Mouse (Mus musculus): ENCODE results near the gene Prim2.
A peak's percentile ranks its signal among the peaks of the same experiment; 100 is the strongest.

Gene Prim2

DNA sequence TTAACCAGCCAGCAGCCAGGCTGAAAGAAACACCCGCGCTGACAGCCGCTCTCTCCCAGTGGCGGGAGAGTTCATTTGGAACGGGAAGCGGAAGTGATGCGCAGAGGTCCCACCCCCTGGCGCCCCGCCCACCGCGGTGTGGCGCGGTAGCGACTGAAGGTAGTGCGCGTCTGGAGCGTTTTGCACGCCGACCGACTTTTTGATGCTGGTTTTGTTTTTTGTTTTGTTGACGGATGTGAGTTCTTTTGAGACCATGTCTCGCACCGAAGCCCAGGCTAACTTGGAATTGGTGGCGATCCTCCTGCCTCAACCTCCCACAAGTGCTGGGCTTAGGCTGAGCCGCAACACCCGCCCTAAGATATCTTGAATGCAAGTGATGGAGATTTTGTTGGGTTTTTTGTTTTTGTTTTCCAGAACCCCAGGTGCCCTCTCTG lies at the start of gene Prim2:
Gene Prim2, minus strand, starts transcription at position 88 of the 434 bp plus-strand sequence.
- DNase-seq, result peak; percentile 83

DNA sequence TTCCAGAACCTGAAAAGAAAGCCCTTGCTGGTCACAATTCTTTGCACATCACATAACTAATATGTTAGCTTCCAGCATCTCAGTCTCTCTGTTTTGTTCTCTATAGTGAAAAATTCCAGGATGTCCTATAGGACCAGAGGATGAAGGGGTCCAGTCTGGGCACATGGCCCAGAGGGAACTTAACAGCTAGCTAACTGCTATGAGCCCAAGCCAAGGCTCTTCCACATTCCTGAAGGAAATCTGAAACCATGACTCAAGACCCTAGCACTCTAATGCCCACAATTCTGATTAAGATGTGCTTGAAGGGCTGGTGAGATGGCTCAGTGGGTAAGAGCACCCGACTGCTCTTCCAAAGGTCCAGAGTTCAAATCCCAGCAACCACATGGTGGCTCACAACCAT lies 48.0 kb upstream of the Prim2 start:
- no peak for DNase-seq

DNA sequence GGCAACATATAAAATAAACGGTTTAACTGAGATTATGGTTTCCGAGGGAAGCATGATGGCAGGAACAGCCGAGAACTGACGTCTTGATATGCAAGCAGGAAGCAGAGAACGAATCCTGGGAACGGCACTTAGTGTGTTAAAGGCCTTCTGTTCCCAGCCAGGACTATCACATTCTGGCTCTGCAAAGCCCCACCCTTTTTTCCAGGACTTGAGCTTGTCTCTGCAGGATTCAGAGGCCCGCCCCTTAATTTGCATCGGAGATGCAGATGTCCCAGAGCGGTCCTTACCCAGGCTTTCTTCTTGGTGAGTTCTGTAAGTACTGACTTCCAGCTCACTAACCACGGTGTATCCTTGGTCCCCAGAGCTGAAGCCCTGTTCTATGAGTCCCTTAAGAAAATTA lies 45.2 kb upstream of the Prim2 start:
- DNase-seq, result no peak

GRCm38 (mm10) chr1:33712026-33712425 lies 42.4 kb upstream of the Prim2 start:
- no peak for DNase-seq

DNA sequence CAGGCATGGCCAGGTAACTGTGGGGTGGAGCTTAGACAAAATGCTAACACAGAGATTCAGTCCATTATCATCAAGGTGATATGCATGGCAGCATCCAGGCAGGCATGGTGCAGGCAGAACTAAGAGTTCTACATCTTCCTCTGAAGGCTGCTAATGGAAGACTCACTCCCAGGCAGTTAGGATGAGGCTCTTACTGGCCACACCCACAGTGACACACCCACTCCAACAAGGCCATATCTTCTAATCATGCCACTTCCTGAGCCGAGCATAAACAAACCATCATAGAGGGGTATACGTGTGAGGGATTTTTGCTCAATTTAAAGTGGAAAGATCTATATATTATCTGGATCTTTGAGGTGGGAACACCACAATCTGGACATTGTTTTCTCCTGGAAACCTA lies 40.0 kb upstream of the Prim2 start:
- no peak for DNase-seq

DNA sequence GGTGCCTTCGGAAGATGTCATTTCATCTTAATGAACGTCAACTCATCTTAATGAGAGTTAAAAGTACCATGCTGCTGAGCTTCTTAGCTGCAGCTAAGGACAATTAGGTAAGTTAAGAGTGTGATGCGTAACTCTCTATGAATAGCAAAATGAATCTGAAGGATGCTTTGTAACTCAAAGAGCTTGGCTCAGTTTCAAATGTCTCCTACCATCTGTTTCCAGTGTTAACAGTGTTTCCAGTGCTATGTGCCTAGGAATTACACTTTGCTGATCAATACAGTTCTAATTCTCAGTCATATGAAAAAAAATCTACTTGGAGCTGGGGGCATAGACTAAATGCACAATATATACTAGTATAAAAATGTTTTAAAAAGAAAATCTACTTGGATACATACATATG lies 31.6 kb upstream of the Prim2 start:
- DNase-seq, result no peak

DNA sequence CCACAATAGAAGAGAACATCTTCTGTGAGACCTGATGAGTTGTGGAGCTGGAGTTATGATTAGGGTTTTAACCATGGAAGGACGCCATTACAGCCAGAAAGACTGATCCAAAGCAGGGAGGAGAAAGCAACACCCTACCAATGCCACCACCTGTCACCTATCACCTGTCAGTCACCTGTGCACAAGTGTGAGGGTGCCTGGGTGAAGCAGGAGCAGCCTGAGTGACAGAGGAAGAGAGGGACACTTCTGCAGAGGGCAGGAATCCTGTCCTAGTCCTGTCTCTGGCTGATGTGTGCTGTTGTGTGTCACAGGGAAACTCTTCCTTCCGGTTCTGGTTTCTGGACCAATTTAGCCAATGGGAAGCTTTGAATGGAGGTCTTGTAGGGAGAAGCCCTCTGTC lies 26.4 kb upstream of the Prim2 start:
- no peak for DNase-seq

- no peak for DNase-seq
Measured at GRCm38 (mm10) chr1:33693893-33694292, 24.3 kb upstream of the Prim2 start.

GRCm38 (mm10) chr1:33690087-33690448 lies 20.5 kb upstream of the Prim2 start:
- DNase-seq, result no peak

DNA sequence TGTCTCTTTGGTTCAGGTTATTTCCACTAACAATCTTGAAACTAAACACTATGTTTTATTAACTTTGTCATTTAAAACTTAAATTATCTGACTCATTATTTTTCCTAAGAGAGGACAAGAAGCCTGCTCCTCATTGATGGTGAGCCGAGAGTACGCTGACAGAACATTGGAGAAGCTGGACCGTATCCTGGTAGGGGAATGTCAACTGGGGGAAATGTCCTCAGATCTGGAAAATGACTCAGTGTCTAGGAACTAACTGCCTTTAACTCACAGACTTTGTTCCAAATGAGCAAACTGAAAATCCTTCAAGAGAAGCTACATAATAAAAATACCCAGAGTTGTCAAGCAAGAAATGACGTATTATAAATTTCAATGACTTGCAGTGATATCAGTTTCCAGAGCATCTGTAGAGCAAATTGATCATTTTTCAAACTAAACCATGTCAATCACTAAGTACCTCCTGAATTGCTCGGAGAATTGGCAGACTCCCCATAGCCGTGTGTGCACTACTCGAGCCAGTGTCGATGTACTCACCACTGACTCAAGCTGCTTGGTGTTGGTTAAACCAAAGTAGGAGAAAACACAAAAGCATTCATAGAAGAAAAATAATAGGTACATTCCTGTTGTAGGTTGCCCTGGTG lies 20.0 kb upstream of the Prim2 start:
- no peak for DNase-seq

DNA sequence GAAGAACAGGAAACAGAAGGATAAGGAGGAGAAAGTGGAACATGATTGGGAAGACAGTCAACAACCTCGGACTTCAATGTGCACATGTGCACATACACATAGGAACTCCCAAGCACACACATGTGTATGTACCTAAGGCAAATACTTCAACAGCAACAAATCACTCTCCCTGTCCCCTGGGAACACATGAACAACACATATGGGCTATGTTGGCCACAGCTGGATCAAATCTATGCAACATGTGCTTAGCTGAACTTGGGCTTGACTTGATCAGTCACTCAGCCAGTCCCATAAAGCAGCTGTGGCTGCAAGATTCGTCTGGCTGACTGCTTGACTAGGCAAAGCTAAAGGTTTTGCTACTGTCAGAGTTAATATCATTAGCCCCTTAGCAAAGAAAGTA lies 19.2 kb upstream of the Prim2 start:
- DNase-seq, result no peak

GRCm38 (mm10) chr1:33684459-33684858 lies 14.9 kb upstream of the Prim2 start:
- DNase-seq, result no peak

DNA sequence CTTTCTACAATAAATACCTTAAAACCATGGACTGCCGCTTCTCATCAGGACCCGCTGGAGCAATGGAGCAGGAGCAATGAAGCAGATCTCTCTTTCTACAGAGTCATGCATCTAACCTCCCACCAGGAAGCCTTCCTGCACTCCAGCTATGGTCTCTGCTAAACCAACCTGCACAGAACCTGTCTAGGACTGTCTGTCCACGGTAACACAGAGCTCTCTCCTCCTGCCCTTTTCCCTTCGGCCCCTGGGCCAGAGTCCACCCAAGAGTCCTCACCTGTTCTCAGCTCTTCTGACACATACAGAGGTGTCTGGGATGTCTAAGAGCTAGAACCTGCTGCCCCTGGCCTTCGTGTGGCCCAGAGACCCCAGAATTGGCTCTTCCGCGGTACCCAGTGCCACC lies 11.3 kb upstream of the Prim2 start:
- DNase-seq, result no peak

GRCm38 (mm10) chr1:33680435-33680834 lies 10.8 kb upstream of the Prim2 start:
- DNase-seq, result no peak

GRCm38 (mm10) chr1:33673158-33673960 lies 3.8 kb upstream of the Prim2 start:
- no peak for DNase-seq

DNA sequence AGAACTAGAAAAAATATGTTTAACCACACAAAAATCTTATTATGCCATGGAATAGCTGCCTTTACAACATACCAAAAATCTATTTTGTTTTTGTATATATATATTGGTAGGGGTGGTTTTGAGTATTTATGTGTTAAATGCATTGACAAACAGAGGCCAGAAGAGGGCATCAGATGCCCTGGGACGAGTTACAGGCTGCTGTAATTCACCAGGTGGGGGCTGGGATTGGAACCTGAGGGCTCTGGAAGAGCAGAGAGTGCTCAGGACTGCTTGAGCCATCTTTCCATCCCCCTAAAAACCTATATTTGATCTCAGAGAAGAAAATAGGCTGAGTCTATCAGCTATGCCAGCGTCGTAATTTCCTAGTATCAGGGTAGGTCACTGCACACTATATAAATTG lies 2.9 kb upstream of the Prim2 start:
- DNase-seq, result peak; percentile 28

GRCm38 (mm10) chr1:33672083-33672482 lies 2.5 kb upstream of the Prim2 start:
- no peak for DNase-seq

GRCm38 (mm10) chr1:33671441-33671840 lies 1.8 kb upstream of the Prim2 start:
- no peak for DNase-seq

DNA sequence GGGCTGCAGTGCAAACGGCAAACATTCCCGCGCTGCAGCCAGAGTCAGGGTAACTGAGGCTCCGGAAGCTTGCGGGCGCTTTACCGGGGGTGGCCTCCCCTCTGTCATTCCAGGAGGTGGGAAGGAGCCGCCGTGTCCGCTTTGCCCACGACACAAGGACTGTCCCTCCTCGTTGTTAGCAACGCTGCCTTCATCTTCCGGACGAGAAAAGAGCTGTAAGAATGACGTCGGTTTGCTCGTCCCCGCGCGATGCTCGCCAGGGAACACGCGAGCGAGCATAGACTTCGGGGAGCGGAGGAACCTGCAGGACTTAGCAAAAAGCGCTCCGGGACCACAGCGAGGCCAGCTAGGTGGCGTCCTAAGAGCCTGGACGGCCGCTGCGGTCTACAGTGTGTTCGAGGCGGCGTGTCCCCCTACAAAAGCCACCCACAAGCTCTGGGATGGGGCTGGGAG lies 595 bp upstream of the Prim2 start:
- DNase-seq, result peak; percentile 73

DNA sequence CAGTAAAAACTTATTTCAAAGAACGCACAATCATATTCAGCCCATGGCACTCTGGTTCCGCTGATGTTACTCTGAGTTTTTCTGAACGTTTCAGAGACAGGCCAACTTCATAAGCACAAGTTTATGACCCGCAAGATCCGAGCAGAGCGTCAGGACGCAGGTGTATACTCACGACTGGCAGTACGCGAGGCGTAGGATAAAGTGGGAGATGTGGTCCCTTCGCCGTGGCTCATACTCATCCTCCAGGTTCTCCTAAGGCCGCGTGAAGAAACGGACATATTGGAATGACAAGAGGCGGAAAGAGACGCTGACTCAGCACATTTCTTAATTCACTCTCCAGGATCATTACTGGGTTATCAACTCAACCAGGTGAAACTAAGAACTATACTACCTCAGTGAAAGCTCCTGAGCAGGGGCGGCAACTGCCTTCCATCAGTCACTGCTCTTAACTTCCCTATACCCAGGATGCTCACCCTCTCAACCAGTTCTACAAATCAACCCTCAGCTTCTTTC lies 5.9 kb downstream of the Prim2 start:
- no peak for DNase-seq

DNA sequence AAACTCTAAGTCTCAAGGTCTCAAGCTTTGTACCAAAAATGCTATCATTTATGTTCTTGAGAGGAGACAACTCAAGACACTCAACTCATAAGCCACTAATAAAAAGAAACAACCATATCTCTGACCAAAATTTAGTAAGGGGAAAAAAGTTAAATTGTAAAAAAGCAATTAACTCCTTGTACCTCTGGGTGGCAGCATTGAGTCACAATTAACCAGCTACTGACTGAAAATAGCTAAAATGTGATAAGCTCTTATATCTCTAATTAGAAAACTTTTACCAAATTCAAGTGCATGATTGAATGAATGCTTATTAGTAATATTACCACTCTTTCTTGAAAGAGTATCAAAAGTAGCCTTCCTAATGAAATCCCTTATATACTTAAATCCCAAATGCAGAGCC lies 6.4 kb downstream of the Prim2 start:
- DNase-seq, result no peak

DNA sequence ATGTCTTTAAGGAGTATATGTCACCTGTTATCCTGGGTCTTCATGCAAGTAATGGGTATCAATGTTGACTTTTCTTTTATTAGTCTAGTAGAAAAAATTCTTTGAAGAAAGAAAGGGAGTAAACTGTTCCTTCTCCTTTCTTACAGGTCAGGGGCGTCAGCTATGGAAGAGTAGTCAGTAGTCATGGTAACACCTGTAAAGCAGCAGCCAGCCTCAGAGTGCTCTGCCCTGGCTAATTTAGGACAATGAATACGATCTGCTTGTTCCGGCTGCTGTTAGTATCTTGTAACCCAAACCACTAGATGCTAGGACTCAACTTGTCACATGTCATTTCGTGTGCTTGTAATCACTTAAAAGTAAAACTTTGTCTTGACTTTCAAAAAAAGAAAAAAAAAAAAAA lies 11.3 kb downstream of the Prim2 start:
- no peak for DNase-seq

DNA sequence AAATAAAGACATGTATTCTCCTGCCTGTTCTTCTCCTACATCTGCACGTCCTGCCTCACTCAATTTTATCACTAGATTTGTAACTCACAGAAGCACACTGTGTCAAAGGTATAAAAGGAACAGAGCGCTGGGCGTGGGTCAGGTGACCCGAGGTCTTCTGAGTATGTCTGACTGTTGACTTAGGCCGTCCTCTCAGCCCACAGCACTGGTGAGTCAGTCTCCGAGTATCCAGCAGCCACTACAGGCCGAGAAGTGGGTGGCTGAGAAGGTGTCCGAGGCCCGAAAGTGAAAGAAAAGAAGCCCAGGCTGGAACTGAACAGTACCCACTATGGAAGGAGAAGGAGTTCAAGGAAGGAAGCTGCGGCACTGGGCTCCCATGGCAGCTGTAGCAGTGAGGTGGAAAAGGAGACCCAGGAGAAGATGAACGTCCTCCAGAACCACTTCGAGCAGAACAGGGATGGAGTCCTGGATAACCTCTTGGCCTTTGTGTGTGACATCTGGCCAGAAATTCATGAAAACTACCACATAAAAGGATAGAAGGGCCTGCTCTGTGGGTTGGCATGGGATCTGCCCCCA lies 11.9 kb downstream of the Prim2 start:
- no peak for DNase-seq

DNA sequence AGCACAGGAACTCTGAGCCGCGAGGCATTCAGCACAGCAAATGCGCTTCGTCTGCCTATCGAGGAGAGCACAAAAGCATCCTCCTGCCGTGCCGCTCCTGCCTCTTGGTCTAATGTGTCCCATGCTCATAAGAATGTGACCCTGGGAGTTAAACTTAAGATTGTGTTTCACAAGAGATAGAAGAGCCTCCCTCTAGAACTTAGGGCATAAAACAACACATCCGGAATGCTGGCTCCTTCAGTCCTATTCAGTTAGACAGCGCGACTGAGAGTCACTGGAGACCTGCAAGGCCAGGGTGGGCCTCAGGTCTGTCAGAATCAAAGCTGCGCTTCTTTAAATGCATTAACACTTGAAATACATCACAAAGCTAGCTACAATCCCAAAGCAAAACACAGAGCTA lies 18.7 kb downstream of the Prim2 start:
- no peak for DNase-seq

Data from cerebellum, adult 11-12 months (tissue).